Mouse (Mus musculus): ENCODE measurements at regions not wholly inside any gene's neighbourhood (a gene's known extent, or its start where the extent isn't known, plus 50 kb on each side); places are given as distances from the start of the nearest gene placed in this dataset.

- in situ Hi-C loops (cut with MboI, MseI): no loop called here
These were observed 67.9 kb downstream of the 3100002H09Rik start for GRCm38 (mm10) chr4:124542696-124543095.

- in situ Hi-C loops (cut with MboI, MseI): no loop called here
These were observed 72.1 kb downstream of the 3100002H09Rik start for GRCm38 (mm10) chr4:124538471-124538870.

GRCm38 (mm10) chr4:124537681-124538080, 72.9 kb downstream of the 3100002H09Rik start:
- in situ Hi-C loops (cut with MboI, MseI): no loop called here

GRCm38 (mm10) chr4:124533614-124534013, 77.0 kb downstream of the 3100002H09Rik start:
- in situ Hi-C loops (cut with MboI, MseI): no loop called here

DNA sequence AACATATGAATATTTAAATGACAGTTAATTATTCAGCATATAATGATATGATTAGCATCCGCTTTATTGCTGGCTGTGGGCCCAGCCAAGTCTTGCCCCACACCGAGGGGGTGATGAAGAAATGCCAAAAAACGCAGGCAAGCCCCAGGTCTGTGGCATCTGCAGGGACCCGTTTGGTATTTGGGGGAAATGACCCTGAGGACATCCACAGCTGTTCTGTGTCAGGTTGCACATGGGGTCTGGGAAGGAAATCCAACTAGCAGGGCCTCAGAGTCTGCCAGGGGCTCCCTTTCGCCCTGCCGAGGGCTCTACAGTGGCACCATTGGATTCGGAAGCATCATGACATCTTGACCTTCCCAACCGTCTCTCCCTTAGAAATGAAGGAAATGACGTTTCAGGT, 80.0 kb downstream of the 3100002H09Rik start:
- in situ Hi-C loops (cut with MboI, MseI): no loop called here

DNA sequence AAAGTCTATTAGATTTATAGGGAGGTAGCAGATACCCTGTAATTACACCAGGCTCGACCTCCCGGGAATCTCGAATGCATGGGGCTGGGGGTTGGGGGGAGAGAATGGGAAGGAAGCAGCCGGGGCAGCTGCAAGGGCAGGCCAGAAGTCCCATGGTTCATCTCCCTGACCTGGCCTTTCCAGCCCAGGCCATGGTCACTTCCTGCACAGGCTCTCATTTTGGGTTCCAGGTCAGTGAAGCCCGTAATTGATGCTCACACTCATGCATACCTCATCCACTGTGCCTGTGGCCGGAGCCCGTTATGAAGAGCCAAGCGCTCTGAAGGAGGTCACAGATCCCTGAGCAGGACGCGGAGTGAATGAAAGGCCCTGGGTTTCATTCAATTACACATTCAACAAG, 83.8 kb downstream of the 3100002H09Rik start:
- in situ Hi-C loops (cut with MboI, MseI): no loop called here

- in situ Hi-C loops (cut with MboI, MseI): no loop called here
These were observed 84.2 kb downstream of the 3100002H09Rik start for GRCm38 (mm10) chr4:124526362-124526761.

DNA sequence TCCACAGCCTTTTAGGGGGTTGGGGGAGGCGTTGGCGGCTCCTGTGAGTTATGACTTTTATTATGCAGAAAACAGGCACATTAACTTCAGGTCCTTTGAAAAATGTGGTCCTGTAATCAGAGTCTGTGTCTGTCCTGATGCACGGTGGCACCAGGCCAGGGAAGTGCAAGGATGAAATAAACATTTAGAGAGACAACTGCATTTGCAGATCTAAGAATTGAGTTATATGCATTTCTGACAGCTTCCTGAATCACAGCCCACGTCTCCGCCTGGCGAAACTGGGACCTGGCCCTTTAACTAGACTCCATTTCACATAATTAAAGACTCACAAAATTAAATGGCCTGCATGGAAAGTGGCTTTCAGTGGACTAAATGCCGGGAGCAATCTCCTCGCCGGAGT, 90.3 kb downstream of the 3100002H09Rik start:
- in situ Hi-C loops (cut with MboI, MseI): no loop called here

- in situ Hi-C loops (cut with MboI, MseI): no loop called here
These were observed 98.8 kb downstream of the 3100002H09Rik start for GRCm38 (mm10) chr4:124511761-124512160.

- in situ Hi-C loops (cut with MboI, MseI): no loop called here
These were observed 99.8 kb downstream of the 3100002H09Rik start for GRCm38 (mm10) chr4:124510816-124511215.

DNA sequence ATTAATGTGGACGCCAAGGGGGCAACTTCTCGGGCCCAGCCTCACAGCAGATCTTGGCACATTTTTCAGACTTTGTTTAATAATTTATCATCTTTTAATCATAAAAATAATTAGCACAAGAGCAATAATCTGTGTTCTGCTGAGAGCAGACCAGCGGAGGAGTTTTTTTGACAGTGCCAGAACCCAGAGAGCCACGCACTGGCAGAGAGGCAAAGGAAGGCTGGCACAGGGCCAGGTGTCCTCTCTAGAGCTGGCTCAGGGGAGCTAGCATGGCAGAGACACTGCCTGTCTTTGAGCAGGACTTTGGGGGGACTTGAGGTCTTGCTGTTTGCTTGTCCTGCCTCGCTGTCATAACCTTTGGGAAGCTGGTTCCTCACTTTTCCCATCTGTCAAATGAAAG, 100.9 kb downstream of the 3100002H09Rik start:
- in situ Hi-C loops (cut with MboI, MseI): no loop called here

DNA sequence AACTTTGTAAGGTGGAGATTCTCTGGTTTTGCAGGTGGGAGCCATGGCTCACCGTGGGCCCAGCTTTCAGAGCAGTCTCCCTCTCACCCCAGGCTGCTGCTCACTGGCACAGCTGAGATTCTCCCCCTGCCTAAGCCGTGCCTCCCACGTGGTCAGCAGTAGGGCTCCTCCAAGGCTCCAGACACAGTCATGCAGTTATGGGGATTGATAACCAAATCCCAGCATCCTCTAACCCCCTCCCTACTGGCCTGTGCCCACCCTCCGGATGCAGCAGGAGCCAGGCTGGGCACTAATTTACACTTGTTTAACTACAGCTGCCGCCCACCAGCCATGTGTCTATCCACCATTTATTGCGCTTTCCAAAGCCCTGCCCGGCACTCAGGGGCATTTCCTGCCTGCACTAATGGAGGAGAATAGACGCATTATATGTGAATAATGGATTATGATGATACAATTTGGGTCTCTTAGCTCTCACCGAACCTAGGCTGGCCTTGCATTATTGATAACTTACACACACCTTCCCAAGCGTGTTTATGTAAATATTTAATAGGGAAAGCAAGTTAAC, 104.4 kb downstream of the 3100002H09Rik start:
- in situ Hi-C loops (cut with MboI, MseI): no loop called here

- in situ Hi-C loops (cut with MboI, MseI): no loop called here
These were observed 108.8 kb downstream of the 3100002H09Rik start for GRCm38 (mm10) chr4:124501785-124502184.

GRCm38 (mm10) chr4:124498043-124498442, 112.6 kb downstream of the 3100002H09Rik start:
- in situ Hi-C loops (cut with MboI, MseI): no loop called here

DNA sequence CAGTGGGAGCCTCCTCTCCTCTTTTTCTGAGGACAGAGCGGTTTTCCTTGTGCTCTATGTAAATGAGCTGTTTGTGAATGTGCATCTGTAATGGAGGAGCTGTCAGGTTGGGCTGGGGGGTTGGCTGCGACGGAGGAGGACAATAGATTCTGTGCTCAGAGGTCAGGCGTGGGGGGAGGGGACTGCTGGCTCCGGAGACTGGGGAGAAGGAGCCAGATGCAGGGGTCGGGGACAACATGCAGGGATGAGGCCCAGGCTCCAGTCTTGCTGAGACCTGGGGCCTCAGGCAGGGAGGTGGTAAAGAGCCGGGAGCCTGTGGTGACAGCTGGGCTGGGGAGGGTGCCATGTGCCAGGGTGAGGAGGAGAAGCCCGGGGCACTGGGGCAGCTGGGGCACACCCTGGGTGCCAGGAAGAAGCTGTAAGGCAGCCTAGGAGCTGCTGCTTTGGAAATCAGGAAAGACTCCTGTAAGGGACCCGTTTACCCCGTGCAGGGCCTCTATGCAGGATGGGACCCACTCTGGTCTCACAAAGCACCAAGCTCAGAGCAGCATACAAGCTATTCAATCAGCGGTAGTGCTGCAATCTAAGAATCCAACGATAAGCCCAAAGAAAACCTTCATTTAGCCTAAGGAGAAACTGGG, 124.5 kb downstream of the 3100002H09Rik start:
- in situ Hi-C loops (cut with MboI, MseI): no loop called here

- in situ Hi-C loops (cut with MboI, MseI): no loop called here
These were observed 125.7 kb downstream of the 3100002H09Rik start for GRCm38 (mm10) chr4:124484613-124485586.

DNA sequence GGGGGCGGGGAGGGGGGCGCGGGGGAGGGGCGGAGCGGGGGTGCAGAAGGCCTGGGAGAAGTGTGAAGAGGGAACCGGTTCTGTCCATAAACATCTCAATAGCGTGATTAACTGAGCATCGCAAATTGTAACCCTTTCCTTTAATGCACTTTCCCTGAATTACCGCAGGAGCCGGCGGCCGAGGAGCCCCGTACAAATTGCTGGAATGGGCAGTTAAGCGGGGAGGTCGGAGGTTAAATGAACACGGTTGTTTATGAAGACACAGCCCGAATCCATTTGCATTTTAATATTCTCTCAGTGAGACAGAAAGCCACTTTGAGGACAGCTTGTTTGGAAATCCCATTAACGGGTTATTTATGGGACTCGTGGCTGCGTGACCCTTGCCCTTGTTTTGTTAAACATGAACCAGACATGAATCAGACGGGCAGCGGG, 132.7 kb downstream of the 3100002H09Rik start:
- in situ Hi-C loops (cut with MboI, MseI): no loop called here

GRCm38 (mm10) chr4:124477359-124477868, 133.2 kb downstream of the 3100002H09Rik start:
- in situ Hi-C loops (cut with MboI, MseI): no loop called here

DNA sequence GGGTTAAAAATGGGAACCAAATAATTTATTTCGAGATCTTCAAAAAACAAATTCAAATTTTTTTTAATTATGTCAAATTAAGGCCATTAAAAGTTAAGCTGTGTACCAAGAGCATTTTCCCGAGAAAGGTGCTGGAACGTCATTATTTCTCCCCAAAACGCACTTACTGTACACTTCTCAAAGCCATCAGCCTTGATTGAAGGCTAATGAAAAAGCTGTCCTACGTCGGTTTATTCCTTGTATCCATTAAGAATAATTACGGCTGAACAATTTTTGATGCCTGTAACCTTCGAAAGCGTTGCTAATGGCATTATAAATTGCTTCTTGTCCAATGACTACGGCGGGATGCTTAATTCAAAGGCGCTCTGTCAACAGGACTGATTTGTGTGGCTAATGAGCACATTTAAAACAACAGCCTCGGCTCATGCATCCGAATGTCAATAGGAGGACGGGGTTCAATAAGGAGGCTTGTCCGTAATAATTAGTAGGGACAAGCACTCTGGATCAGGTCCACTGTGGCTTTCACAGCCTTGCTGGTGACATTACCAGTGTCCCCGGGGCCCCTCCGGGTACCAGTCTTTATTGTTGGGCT, 145.3 kb downstream of the 3100002H09Rik start:
- in situ Hi-C loops (cut with MboI, MseI): loop anchor here in 1 of 2 experiments (25.0 kb wide), 1 partner anchor 422 kb away; the partner anchor contains the start of gene Epha10

- in situ Hi-C loops (cut with MboI, MseI): loop anchor here in 1 of 2 experiments (25.0 kb wide), 1 partner anchor 432 kb away; the partner anchor contains the start of gene Epha10
These were observed 154.9 kb downstream of the 3100002H09Rik start for GRCm38 (mm10) chr4:124455511-124456338.

Data from T-helper 17 cell (primary cell).